Mouse (Mus musculus) right cerebral cortex, postnatal 36 days (tissue): ENCODE results near the gene Cdh6.

Experiments
- DNase-seq, 2 experiments: peaks; one replicate each; pipeline ENCODE4 v3.0.0; 2022; ENCODE audit warnings: low spot score in 2 of 2, mixed read lengths in 1 of 2

Cdh6 gene

GRCm38 (mm10) chr15:13155820-13156219, 17.7 kb downstream of the Cdh6 start:
- DNase-seq: no peak

- no peak for DNase-seq
Measured at GRCm38 (mm10) chr15:13155418-13155817, 18.1 kb downstream of the Cdh6 start.

- no peak for DNase-seq
Measured at GRCm38 (mm10) chr15:13141983-13142382, 31.5 kb downstream of the Cdh6 start.

GRCm38 (mm10) chr15:13139662-13140061, 33.8 kb downstream of the Cdh6 start:
- peak in 1 of 2 experiments; percentile 43 for DNase-seq

GRCm38 (mm10) chr15:13137166-13137565, 36.3 kb downstream of the Cdh6 start:
- DNase-seq: no peak

GRCm38 (mm10) chr15:13134086-13134485, 39.4 kb downstream of the Cdh6 start:
- no peak for DNase-seq

GRCm38 (mm10) chr15:13133370-13133769, 40.1 kb downstream of the Cdh6 start:
- no peak for DNase-seq

GRCm38 (mm10) chr15:13132493-13132892, 41.0 kb downstream of the Cdh6 start:
- DNase-seq: no peak

GRCm38 (mm10) chr15:13130246-13130645, 43.2 kb downstream of the Cdh6 start:
- DNase-seq: no peak

- DNase-seq: no peak
Measured at GRCm38 (mm10) chr15:13100341-13100740, 73.1 kb downstream of the Cdh6 start.

GRCm38 (mm10) chr15:13097861-13098260, 75.6 kb downstream of the Cdh6 start:
- no peak for DNase-seq

- DNase-seq: no peak
Measured at GRCm38 (mm10) chr15:13095406-13095805, 78.1 kb downstream of the Cdh6 start.

- DNase-seq: no peak
Measured at GRCm38 (mm10) chr15:13094881-13095256, 78.6 kb downstream of the Cdh6 start.

- DNase-seq: no peak
Measured at GRCm38 (mm10) chr15:13093954-13094880, 79.3 kb downstream of the Cdh6 start.

- no peak for DNase-seq
Measured at GRCm38 (mm10) chr15:13092064-13092463, 81.4 kb downstream of the Cdh6 start.

GRCm38 (mm10) chr15:13088504-13089058, 84.9 kb downstream of the Cdh6 start:
- peak; percentile 18 to 29 for DNase-seq

GRCm38 (mm10) chr15:13084746-13085145, 88.7 kb downstream of the Cdh6 start:
- no peak for DNase-seq

- DNase-seq: no peak
Measured at GRCm38 (mm10) chr15:13076908-13077669, 96.4 kb downstream of the Cdh6 start.

- no peak for DNase-seq
Measured at GRCm38 (mm10) chr15:13074047-13074446, 99.4 kb downstream of the Cdh6 start.

- DNase-seq: no peak
Measured at GRCm38 (mm10) chr15:13068213-13068516, 105.3 kb downstream of the Cdh6 start.

GRCm38 (mm10) chr15:13067429-13068212, 105.9 kb downstream of the Cdh6 start:
- DNase-seq: no peak

GRCm38 (mm10) chr15:13066765-13067164, 106.7 kb downstream of the Cdh6 start:
- no peak for DNase-seq
